ENCODE assay signal across 11 mouse cellular contexts in the genomic region with DNA sequence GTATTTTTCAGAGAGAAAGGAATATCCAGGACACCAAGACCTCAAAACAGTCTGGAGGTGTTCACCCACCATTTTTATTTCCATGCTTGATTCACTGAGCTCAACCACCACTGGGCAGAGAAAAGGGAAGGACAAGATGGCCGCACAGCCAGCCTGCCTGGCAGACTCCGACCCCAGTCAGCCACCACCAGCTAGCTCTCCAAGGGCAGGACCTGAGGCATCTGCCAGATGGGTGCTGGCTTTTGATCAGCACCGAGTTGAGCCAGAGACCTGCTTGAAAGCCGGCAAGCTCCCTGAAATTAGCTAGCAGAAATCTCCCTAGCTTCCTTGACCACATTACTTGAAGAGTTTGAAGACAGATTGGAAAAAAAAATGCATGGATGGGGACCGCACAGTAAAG.
DNase-seq lines count a peak whose midpoint lies in the region; ATAC-seq and TF ChIP-seq lines count a peak whose summit lies in the region.
"Had no signal": no experiment of that assay in that cellular context is flagged by ENCODE, and none has a peak within 500 bp of the region (broad histone marks: within the 10 kb centered on the region; RNA-seq: fewer than 3 reads in every experiment).

No protein-coding gene starts in this region.

- no peaks in the 10 kb centered on the region for H3K36me3 ChIP-seq in kidney, embryonic 16.5 days (ENCODE audit: insufficient read depth, low read length)
- H3K36me3 ChIP-seq in forebrain, embryonic 12.5 days (replicated peaks): no peaks in the 10 kb centered on the region
- H3K36me3 ChIP-seq in hindbrain, embryonic 15.5 days: no peaks in the 10 kb centered on the region
- no peaks in the 10 kb centered on the region for H3K36me3 ChIP-seq in neural tube, embryonic 13.5 days

- 66% methylated on average over 5 of the region's 5 CpGs for WGBS in kidney, embryonic 16.5 days
- WGBS in forebrain, embryonic 12.5 days: 80% methylated on average over 5 of the region's 5 CpGs
- 53% methylated on average over 5 of the region's 5 CpGs for WGBS in hindbrain, embryonic 15.5 days
- WGBS in neural tube, embryonic 13.5 days: 72% methylated on average over 5 of the region's 5 CpGs
- 78% methylated on average over 5 of the region's 5 CpGs for WGBS in lung, adult 2 months

- H3K4me1 ChIP-seq in kidney, embryonic 16.5 days (ENCODE audit: insufficient read depth, low read length): peaks cover 31% of the 10 kb centered on the region
- H3K4me1 ChIP-seq in forebrain, embryonic 12.5 days: peaks cover 48% of the 10 kb centered on the region
- peaks cover 48% of the 10 kb centered on the region for H3K4me1 ChIP-seq in hindbrain, embryonic 15.5 days (replicated peaks)
- H3K4me1 ChIP-seq in neural tube, embryonic 13.5 days (replicated peaks): peaks cover 50% of the 10 kb centered on the region
- no peaks in the 10 kb centered on the region for H3K4me1 ChIP-seq in lung, adult 2 months (ENCODE audit: control insufficient read depth, insufficient read depth, low read length)

- H3K9ac ChIP-seq in kidney, embryonic 16.5 days (replicated peaks; ENCODE audit: low read length): peak overlapping the region; percentile 79; the same call in 1 of the 2 replicates
- 0 out of 2 replicates have a peak overlapping the region, but pooled peaks have one; percentile 61 for H3K9ac ChIP-seq in forebrain, embryonic 12.5 days
- H3K9ac ChIP-seq in hindbrain, embryonic 15.5 days: peak overlapping the region; percentile 56
- peak overlapping the region; percentile 80 for H3K9ac ChIP-seq in neural tube, embryonic 13.5 days

- no peak for TF ChIP-seq CTCF in lung, adult 2 months (IDR thresholded peaks at IDR 0.05; ENCODE audit: insufficient read depth, low read length)

- TF ChIP-seq POLR2A in lung, adult 2 months (IDR thresholded peaks at IDR 0.05; ENCODE audit: borderline replicate concordance, extremely low read depth, low read depth, low read length): no peak

- H3K9me3 ChIP-seq in kidney, embryonic 16.5 days (ENCODE audit: low read length): no peaks in the 10 kb centered on the region
- H3K9me3 ChIP-seq in forebrain, embryonic 12.5 days: no peaks in the 10 kb centered on the region
- no peaks in the 10 kb centered on the region for H3K9me3 ChIP-seq in hindbrain, embryonic 15.5 days
- no peaks in the 10 kb centered on the region for H3K9me3 ChIP-seq in neural tube, embryonic 13.5 days

- no peak for ATAC-seq in kidney, embryonic 16.5 days (ENCODE audit: low FRiP score, low TSS enrichment)
- ATAC-seq in forebrain, embryonic 12.5 days (ENCODE audit: low FRiP score): no peak
- no peak for ATAC-seq in hindbrain, embryonic 15.5 days (ENCODE audit: low FRiP score, low read depth)
- ATAC-seq in neural tube, embryonic 13.5 days (ENCODE audit: low read depth): no peak

- H3K4me3 ChIP-seq in kidney, embryonic 16.5 days (ENCODE audit: low read length): no peak overlapping the region
- H3K4me3 ChIP-seq in forebrain, embryonic 12.5 days (replicated peaks): no peak overlapping the region
- H3K4me3 ChIP-seq in hindbrain, embryonic 15.5 days: no peak overlapping the region
- H3K4me3 ChIP-seq in neural tube, embryonic 13.5 days: no peak overlapping the region
- H3K4me3 ChIP-seq in lung, adult 2 months (replicated peaks; ENCODE audit: extremely low read depth, low read depth, low read length): no peak overlapping the region
- H3K4me3 ChIP-seq: erythroblast, embryonic 14.5 days had no signal

- H3K27ac ChIP-seq in kidney, embryonic 16.5 days (ENCODE audit: low read length): peak overlapping the region; percentile 86
- peak overlapping the region; percentile 96 for H3K27ac ChIP-seq in forebrain, embryonic 12.5 days
- peak overlapping the region; percentile 97 for H3K27ac ChIP-seq in hindbrain, embryonic 15.5 days (replicated peaks)
- H3K27ac ChIP-seq in neural tube, embryonic 13.5 days (replicated peaks): peak overlapping the region; percentile 98

- DNase-seq in kidney, postnatal 36 days: no peak
- DNase-seq in frontal cortex, postnatal 10 days (ENCODE audit: low spot score in 2 of 2): no peak
- no peak for DNase-seq in lung, adult 2 months
- DNase-seq in urinary bladder, adult 2 months (ENCODE audit: low spot score): no peak
- DNase-seq: kidney, adult 11 months; right cerebral cortex, postnatal 14 days had no signal

- H3K4me2 ChIP-seq in kidney, embryonic 16.5 days (replicated peaks; ENCODE audit: low read depth, low read length): no peak overlapping the region
- H3K4me2 ChIP-seq in forebrain, embryonic 12.5 days: no peak overlapping the region
- peak overlapping the region; percentile 77 for H3K4me2 ChIP-seq in hindbrain, embryonic 15.5 days
- H3K4me2 ChIP-seq in neural tube, embryonic 13.5 days: peak overlapping the region; percentile 68; the same call in 1 of the 2 replicates

- no peaks in the 10 kb centered on the region for H3K27me3 ChIP-seq in kidney, embryonic 16.5 days (ENCODE audit: insufficient read depth, low read length)
- 0 out of 2 replicates have a peak, but pooled peaks cover 7% of the 10 kb centered on the region for H3K27me3 ChIP-seq in forebrain, embryonic 12.5 days
- no peaks in the 10 kb centered on the region for H3K27me3 ChIP-seq in hindbrain, embryonic 15.5 days
- no peaks in the 10 kb centered on the region for H3K27me3 ChIP-seq in neural tube, embryonic 13.5 days

Comparison
In these comparisons a context has a peak if more than half of its experiments do, and no peak if none do; other contexts are left out.
1. H3K4me2 ChIP-seq: peak in hindbrain, embryonic 15.5 days (single experiment) and neural tube, embryonic 13.5 days (single experiment); none in kidney, embryonic 16.5 days (single experiment) and forebrain, embryonic 12.5 days (single experiment).
2. Peak in every context shown above with its lines, with median percentiles within 50 percentile points of each other: H3K27ac ChIP-seq and H3K9ac ChIP-seq.